Mouse (Mus musculus): ENCODE data around the gene Orm2. TPM values are rescaled to one million over a fixed set of nuclear protein-coding genes. Genes with fewer than 3 reads are reported as not detected.

The Orm2 gene
- polyA plus RNA-seq, 1 experiment from 2014 or later = not detected

- Histone ChIP-seq H3K27me3 (replicated peaks) (peaks cover 12% of the 10 kb centered on the region; the same call in 1 of the 2 replicates), H3K36me3 (no peaks in the 10 kb centered on the region), H3K9ac (peak overlapping the region; percentile 58), H3K4me2 (peak overlapping the region; percentile 98), H3K9me3 (replicated peaks) (no peaks in the 10 kb centered on the region), H3K4me1 (peaks cover 59% of the 10 kb centered on the region), H3K27ac (peak overlapping the region; percentile 54; the same call in 1 of the 2 replicates), H3K4me3 (peak overlapping the region; percentile 64)
- peak; percentile 79 for ATAC-seq
- 1% methylated on average over 39 of the region's 39 CpGs for WGBS (ENCODE audit: insufficient replicate concordance)
Observed at GRCm38 (mm10) chr4:63409908-63410582, 47.8 kb downstream of the Orm2 start.

DNA sequence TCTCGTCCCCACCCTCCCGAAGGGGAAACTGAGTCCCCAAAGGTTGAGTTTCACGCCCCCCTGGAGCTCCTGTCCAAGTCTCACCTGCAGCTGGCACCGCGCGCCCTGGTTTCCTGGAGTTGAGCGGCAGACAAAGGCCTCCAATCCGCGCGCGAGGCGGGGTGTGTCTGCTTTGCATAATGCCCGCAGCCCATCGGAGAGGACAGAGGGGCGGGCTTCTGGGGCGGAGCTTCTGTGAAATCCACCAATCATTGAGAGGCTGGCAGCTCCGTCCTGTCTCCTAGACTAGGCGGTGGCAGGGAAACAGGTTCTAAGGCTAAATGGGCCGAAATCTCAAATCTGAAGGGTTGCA lies 48.3 kb downstream of the Orm2 start:
- Histone ChIP-seq H3K36me3 (no peaks in the 10 kb centered on the region), H3K4me1 (peaks cover 54% of the 10 kb centered on the region), H3K9ac (peak overlapping the region; percentile 58), H3K4me2 (peak overlapping the region; percentile 98), H3K4me3 (peak overlapping the region; percentile 64), H3K27ac (peak overlapping the region; percentile 54; the same call in 1 of the 2 replicates), H3K9me3 (replicated peaks) (no peaks in the 10 kb centered on the region), H3K27me3 (replicated peaks) (peaks cover 12% of the 10 kb centered on the region; the same call in 1 of the 2 replicates)
- ATAC-seq = peak; percentile 91
- 4% methylated on average over 19 of the region's 19 CpGs for WGBS (ENCODE audit: insufficient replicate concordance)

DNA sequence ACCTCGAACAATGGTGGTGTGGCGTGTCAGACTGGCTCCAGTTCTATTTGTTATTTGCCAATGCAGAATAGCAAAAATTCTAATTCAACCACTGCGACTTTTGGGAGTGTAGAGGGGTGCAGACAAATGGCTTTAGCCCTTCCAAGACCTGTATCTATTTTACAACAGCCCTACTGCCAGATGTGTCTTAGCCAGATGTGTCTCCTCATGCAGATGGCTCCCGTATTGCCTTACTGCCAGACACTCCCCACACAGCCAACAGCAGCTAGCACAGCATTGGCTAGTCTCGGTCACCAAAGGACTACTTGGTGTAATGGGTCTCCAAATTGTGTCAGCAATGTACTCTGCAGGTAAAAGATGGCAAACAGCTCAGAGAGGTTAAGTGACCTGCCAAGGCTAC lies 49.0 kb downstream of the Orm2 start:
- no peak for ATAC-seq
- Histone ChIP-seq H3K4me2 (peak overlapping the region; percentile 98; the same call in 1 of the 2 replicates), H3K9ac (no peak overlapping the region), H3K4me3 (no peak overlapping the region), H3K27ac (no peak overlapping the region), H3K36me3 (no peaks in the 10 kb centered on the region), H3K9me3 (replicated peaks) (no peaks in the 10 kb centered on the region), H3K27me3 (replicated peaks) (peaks cover 14% of the 10 kb centered on the region), H3K4me1 (peaks cover 48% of the 10 kb centered on the region)
- 59% methylated on average over 5 of the region's 5 CpGs for WGBS (ENCODE audit: insufficient replicate concordance)

GRCm38 (mm10) chr4:63414951-63415350 lies 52.7 kb downstream of the Orm2 start:
- ATAC-seq = no peak
- 61% methylated on average over 5 of the region's 5 CpGs for WGBS (ENCODE audit: insufficient replicate concordance)
- Histone ChIP-seq H3K9me3 (replicated peaks) (no peaks in the 10 kb centered on the region), H3K4me2 (no peak overlapping the region), H3K36me3 (no peaks in the 10 kb centered on the region), H3K9ac (no peak overlapping the region), H3K4me3 (no peak overlapping the region), H3K27me3 (replicated peaks) (peaks cover 12% of the 10 kb centered on the region), H3K4me1 (peaks cover 17% of the 10 kb centered on the region), H3K27ac (no peak overlapping the region)

Other genes with a start within 250 kb of the Orm2 start
- 586 and 615 TPM in 2 replicates for gene Ambp, start 207.7 kb upstream of the Orm2 start, polyA plus RNA-seq (2016; fragmentation: Nextera tagmentation; extraction: Ambion mirVana)
- gene Kif12, start 190.3 kb upstream of the Orm2 start, polyA plus RNA-seq (2016; fragmentation: Nextera tagmentation; extraction: Ambion mirVana) = 7.1 and 7.2 TPM in 2 replicates
- 2.3 and 2.7 TPM in 2 replicates for gene Col27a1, start 148.4 kb upstream of the Orm2 start, polyA plus RNA-seq (2016; fragmentation: Nextera tagmentation; extraction: Ambion mirVana)
- not detected in 2 replicates for gene Orm1, start 17.9 kb upstream of the Orm2 start, polyA plus RNA-seq (2016; fragmentation: Nextera tagmentation; extraction: Ambion mirVana)
- gene Orm3, start 6.3 kb upstream of the Orm2 start, polyA plus RNA-seq (2016; fragmentation: Nextera tagmentation; extraction: Ambion mirVana) = not detected in 2 replicates
- 5.4 and 5.7 TPM in 2 replicates for gene Akna, start 40.9 kb downstream of the Orm2 start, polyA plus RNA-seq (2016; fragmentation: Nextera tagmentation; extraction: Ambion mirVana)
- gene Whrn, start 133.5 kb downstream of the Orm2 start, polyA plus RNA-seq (2016; fragmentation: Nextera tagmentation; extraction: Ambion mirVana) = 1.1 and 1.4 TPM in 2 replicates
- gene Atp6v1g1, start 182.3 kb downstream of the Orm2 start, polyA plus RNA-seq (2016; fragmentation: Nextera tagmentation; extraction: Ambion mirVana) = 124 and 125 TPM in 2 replicates
- gene Tmem268, start 196.3 kb downstream of the Orm2 start, polyA plus RNA-seq (2016; fragmentation: Nextera tagmentation; extraction: Ambion mirVana) = 7.5 and 7.8 TPM in 2 replicates
- not detected in 2 replicates for gene Gm11213, start 242.8 kb downstream of the Orm2 start, polyA plus RNA-seq (2016; fragmentation: Nextera tagmentation; extraction: Ambion mirVana)